Mouse (Mus musculus) telencephalon, adult 2 months (tissue): ENCODE measurements at regions not wholly inside any gene's neighbourhood (a gene's known extent, or its start where the extent isn't known, plus 50 kb on each side); places are given as distances from the start of the nearest gene placed in this dataset.
"Not testable (repeated sequence)": the region's sequence is repeated elsewhere in the genome, so short reads cannot be mapped to it uniquely, and the experiment has no call there.

Source experiments
- DNase-seq: peaks from one replicate; pipeline ENCODE4 v3.0.0-alpha.2; 2011; ENCODE audit warnings: low read depth, low spot score

DNA sequence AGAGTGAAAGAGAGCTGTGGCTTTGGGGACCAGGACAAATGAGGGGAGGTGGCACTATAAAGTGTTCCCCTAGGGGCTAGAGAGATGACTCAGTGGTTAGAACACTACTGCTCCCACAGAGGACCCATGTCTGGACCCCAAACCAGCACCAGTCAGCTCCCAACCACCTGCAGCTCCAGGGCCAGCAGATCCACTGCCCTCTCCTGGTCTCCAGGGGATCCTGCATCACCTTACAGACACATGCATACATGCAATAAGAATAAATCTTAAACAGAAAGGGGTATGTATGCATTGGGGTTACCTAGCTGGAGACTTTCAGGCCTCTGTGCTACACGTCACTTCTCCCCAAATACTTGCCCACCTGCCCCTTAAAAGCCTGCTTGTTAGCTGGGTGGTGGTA lies 93.8 kb upstream of the Zfp706 start:
- DNase-seq: no peak

DNA sequence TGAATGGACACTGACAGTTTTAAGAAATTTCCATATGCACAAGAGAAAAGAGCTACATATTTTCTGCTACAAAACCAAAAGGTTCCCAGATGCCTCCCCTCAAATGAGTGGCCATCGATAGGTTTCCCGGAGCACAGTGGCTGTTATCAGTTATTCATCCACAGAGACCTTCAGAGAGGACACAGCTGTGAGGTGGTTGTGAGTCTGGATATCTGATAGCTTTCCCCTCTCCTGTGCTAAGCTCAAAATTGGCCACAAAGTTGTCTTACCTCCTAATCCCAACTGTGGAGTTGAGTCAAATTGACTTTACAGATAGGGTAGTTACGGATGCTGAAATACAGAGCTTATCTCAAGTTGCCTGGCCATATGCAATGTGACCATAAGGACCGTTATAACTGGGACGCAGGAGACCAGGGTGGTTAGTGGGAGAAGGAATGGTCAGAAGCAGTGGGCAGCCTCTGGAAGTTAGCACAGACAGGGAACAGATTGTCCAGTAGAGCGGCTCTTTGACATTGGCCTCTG lies 93.3 kb upstream of the Zfp706 start:
- no peak for DNase-seq

- DNase-seq: peak; percentile 66
These were observed 92.6 kb upstream of the Zfp706 start for GRCm38 (mm10) chr15:37099927-37100766.

- DNase-seq: no peak
These were observed 91.6 kb upstream of the Zfp706 start for GRCm38 (mm10) chr15:37099176-37099575.

DNA sequence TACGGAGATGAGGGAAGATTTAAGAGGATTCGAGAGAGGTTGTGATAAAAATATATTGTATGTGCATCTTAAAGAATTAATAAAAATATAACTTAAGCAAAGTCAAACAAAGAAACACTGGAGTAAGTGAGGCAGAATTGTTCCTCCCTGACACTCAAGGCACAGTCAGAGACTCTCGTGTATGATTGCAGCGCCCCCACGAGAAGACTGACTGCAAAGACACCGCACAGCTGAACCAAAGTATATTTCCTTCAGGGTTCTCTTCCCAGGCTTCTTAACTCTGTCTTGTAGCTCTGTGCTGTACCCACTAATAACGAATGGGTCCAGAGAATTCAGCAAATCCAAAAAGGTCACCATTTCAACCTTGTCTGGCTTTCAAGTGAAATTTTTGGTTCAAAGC lies 89.9 kb upstream of the Zfp706 start:
- DNase-seq: no peak

GRCm38 (mm10) chr15:37091171-37091570 lies 83.6 kb upstream of the Zfp706 start:
- not testable (repeated sequence) for DNase-seq

DNA sequence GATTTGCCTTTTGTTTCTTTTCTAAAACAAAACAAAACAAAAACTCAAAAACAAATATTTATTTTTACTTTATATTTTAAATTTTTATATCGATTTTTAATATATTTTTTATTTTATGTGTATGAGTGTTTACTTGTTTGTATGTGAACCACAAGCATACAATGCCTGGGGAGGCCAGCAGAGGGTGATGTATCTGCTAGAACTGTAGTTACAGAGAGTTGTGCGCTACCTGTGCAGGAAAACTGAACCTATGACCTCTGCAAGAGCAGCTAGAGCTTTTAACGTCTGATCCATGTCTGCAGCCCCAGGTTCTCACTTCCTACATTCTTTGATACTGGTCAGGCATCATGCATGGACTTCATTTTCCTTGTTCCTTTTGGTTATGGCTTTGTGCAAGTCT lies 76.2 kb upstream of the Zfp706 start:
- DNase-seq: no peak

GRCm38 (mm10) chr15:37081836-37082235 lies 74.3 kb upstream of the Zfp706 start:
- DNase-seq: no peak

- DNase-seq: no peak
These were observed 73.4 kb upstream of the Zfp706 start for GRCm38 (mm10) chr15:37080931-37081330.

- DNase-seq: no peak
These were observed 72.8 kb upstream of the Zfp706 start for GRCm38 (mm10) chr15:37080395-37080794.

- not testable (repeated sequence) for DNase-seq
These were observed 66.6 kb upstream of the Zfp706 start for GRCm38 (mm10) chr15:37074207-37074606.

- no peak for DNase-seq
These were observed 64.8 kb upstream of the Zfp706 start for GRCm38 (mm10) chr15:37072202-37072862.

- DNase-seq: no peak
These were observed 62.6 kb upstream of the Zfp706 start for GRCm38 (mm10) chr15:37070188-37070587.

DNA sequence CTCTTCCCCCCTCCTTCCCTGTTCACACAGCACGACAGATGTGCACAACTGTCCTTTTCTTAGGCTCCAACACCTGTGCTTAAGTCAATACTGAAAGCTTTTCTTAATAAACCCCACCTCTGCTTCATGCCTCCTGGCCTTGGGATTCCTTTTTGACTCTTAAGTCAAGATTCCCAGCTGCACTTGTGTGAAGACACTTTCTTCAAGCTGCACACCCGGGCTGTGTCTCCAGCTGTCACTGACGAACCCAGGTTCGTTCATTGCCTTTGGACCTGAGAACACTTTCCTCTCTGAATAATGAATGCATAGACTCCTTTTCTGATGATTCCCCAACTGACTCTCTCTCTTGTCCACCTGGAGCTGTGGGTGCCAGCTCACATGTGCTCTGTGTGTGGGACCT lies 59.8 kb upstream of the Zfp706 start:
- no peak for DNase-seq

- DNase-seq: no peak
These were observed 58.5 kb upstream of the Zfp706 start for GRCm38 (mm10) chr15:37065926-37066550.

DNA sequence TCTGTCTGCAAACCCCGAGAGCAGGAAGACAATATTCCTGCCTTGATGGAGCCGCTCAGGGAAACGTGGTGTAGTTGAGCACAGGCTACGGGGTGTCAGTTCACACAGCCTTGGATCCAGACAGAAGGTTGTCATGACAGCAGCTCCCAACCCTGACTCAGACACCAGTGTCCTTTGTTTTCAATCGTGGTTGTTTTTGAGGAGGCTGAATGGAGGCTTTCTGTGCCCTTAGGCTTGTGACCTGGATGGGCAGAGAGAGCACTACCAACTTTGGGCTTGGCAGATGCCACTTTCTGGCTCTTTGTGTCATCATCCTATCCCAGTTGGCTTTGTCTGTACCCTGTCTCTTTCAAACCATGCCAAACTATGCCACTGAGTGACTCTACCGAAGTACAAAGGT lies 57.8 kb upstream of the Zfp706 start:
- DNase-seq: peak; percentile 74

- no peak for DNase-seq
These were observed 56.3 kb upstream of the Zfp706 start for GRCm38 (mm10) chr15:37063781-37064383.

DNA sequence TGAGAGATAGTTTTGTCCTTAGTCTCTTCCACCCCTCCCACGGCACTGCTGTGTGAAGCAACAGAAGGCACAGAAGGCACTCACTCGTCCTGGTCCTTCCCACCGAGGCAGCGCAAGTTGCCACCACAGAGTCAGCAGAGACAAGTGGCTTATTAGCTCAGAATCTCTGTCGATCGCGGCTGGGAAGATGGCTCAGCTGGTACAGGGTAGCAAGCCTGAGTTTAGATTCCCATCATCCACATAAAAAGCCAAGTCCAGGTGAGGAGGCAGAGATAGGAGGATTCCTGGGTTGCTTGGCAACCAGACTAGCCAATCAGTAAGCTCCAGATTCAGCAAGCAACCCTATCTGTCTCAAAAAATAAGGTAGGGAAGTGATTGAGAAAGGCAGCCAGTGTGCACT lies 55.0 kb upstream of the Zfp706 start:
- DNase-seq: peak; percentile 86

DNA sequence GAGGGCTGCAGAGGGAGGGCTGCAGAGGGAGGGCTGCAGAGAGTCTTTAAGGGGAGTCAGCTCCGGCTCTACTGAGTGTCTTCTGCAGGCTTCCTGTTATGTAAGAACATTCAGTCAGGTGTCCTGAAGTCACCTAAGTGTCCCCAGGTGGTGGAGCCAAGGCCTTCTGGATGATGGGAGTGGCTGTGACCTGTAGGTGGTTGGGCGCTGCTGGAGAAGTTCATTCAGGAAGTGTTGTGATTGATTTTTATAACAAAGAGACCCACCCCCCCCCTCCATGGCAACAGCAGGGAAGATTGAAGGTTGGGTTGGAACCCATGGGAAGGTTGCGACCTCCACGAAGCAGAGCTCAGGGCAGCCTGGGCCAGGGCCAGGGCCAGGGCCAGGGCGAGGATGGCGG lies 53.9 kb upstream of the Zfp706 start:
- DNase-seq: no peak

- no peak for DNase-seq
These were observed 53.3 kb upstream of the Zfp706 start for GRCm38 (mm10) chr15:37060831-37061230.
